Mouse (Mus musculus) MEL (cell line): ENCODE results near the gene Gnat2.

Experiments
- CTCF ChIP-seq, 3 experiments: IDR thresholded peaks in 2 of 3; conservative IDR thresholded peaks in 1 of 3; 2 replicates each; pipeline ENCODE4 v1.5.1; 2011 to 2012; ENCODE audit warnings: low read length in 3 of 3, low read depth in 2 of 3, mild to moderate bottlenecking in 2 of 3, improper control_type of control experiment in 1 of 3, inconsistent platforms in 1 of 3, mixed read lengths in 1 of 3, moderate library complexity in 1 of 3; ENCODE audit not compliant: control insufficient read depth in 1 of 3, insufficient read depth in 1 of 3, poor library complexity in 1 of 3, severe bottlenecking in 1 of 3
- EP300 ChIP-seq, 2 experiments: IDR thresholded peaks; 2 replicates each; pipeline ENCODE4 v1.6.1; 2011; ENCODE audit warnings: improper control_type of control experiment in 2 of 2, low read length in 2 of 2, low read depth in 1 of 2, mild to moderate bottlenecking in 1 of 2
- GABPA ChIP-seq: IDR thresholded peaks from 2 replicates; pipeline ENCODE4 v1.6.1; 2012; ENCODE audit warnings: low read depth, mild to moderate bottlenecking, inconsistent platforms, low read length, improper control_type of control experiment, moderate library complexity
- KAT2A ChIP-seq: conservative IDR thresholded peaks from 2 replicates; pipeline ENCODE4 v1.6.1; 2012; ENCODE audit warnings: low read depth, low read length, improper control_type of control experiment, inconsistent platforms
- MAX ChIP-seq: IDR thresholded peaks from 2 replicates; pipeline ENCODE4 v1.6.1; 2011; ENCODE audit warnings: low read length, improper control_type of control experiment
- NRF1 ChIP-seq: IDR thresholded peaks from 2 replicates; pipeline ENCODE4 v1.6.1; 2014; ENCODE audit warnings: low read depth, mild to moderate bottlenecking, inconsistent platforms, low read length, improper control_type of control experiment, moderate library complexity; ENCODE audit not compliant: poor library complexity, insufficient read depth, severe bottlenecking
- POLR2AphosphoS2 ChIP-seq: IDR thresholded peaks from 2 replicates; pipeline ENCODE4 v1.6.1; 2011; ENCODE audit warnings: low read length, improper control_type of control experiment

- no peak for TF ChIP-seq CTCF (IDR thresholded peaks at IDR 0.05 in 2 of 3, conservative IDR thresholded peaks at IDR 0.05 in 1 of 3; ENCODE audit: control insufficient read depth in 1 of 3, insufficient read depth in 1 of 3, low read depth in 2 of 3, low read length in 3 of 3, poor library complexity in 1 of 3, severe bottlenecking in 1 of 3)
- TF ChIP-seq NRF1: no peak
- TF ChIP-seq EP300 (IDR thresholded peaks at IDR 0.05; ENCODE audit: low read depth in 1 of 2, low read length in 2 of 2): no peak
- TF ChIP-seq POLR2AphosphoS2: no peak
- TF ChIP-seq MAX: no peak
- no peak for TF ChIP-seq GABPA
- TF ChIP-seq KAT2A: no peak
These were observed 2.7 kb upstream of the Gnat2 start for GRCm38 (mm10) chr3:108089916-108090315.
